9 mouse cellular contexts compared by ENCODE assay signal in the genomic region with DNA sequence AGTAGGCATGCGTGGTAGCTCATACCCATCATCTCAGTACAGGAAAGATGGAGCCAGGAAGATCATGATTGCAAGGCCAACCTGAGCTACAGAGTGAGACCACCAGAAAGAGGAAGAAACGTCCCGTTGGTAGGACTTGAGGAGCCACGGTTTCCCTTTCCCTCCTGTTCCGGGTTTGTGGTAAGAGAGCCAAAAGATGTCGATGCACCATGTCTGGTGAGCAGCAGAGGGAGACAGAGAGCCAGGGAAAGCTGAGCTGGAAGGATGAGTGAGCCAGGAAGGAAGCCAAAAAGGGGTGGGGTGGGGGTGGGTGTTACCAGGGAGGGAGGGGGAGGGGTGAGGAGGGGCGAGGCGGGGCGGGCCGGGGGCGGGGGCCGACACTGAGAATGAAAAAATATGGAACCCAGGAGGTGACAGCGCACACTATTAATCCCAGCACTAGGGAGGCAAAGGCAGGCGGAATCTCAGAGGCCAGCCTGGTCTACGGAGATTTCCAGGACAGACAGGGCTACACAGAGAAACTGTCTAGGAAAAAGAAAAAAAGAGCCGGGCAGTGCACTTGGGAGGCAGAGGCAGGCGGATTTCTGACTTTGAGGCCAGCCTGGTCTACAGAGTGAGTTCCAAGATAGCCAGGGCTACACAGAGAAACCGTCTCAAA. TPM values are rescaled to one million over a fixed set of nuclear protein-coding genes. Genes with fewer than 3 reads are reported as not detected.
A peak's percentile ranks its signal among the peaks of the same experiment; 100 is the strongest.
DNase-seq lines count a peak whose midpoint lies in the region; ATAC-seq and TF ChIP-seq lines count a peak whose summit lies in the region.
"Had no signal": no experiment of that assay in that cellular context is flagged by ENCODE, and none has a peak within 500 bp of the region (broad histone marks: within the 10 kb centered on the region; RNA-seq: fewer than 3 reads in every experiment).

No protein-coding gene starts in this region.

- peak; percentile 65 for ATAC-seq in erythroid progenitor cell, adult 5-6 weeks (replicated peaks; ENCODE audit: low FRiP score, poor library complexity, severe bottlenecking)
- no peak for ATAC-seq in heart, embryonic 14.5 days (ENCODE audit: insufficient number of reproducible peaks, insufficient read depth, low FRiP score, low read depth)
- no peak for ATAC-seq in liver, embryonic 13.5 days (ENCODE audit: low read depth)
- ATAC-seq in neural tube, embryonic 15.5 days (ENCODE audit: low FRiP score) = no peak

- peak overlapping the region; percentile 48 for H3K4me2 ChIP-seq in heart, embryonic 14.5 days (ENCODE audit: low read length)
- peak overlapping the region; percentile 51 for H3K4me2 ChIP-seq in liver, embryonic 13.5 days
- peak overlapping the region; percentile 37 for H3K4me2 ChIP-seq in neural tube, embryonic 15.5 days
- H3K4me2 ChIP-seq: limb, embryonic 12.5 days had no signal

- peaks cover 36% of the 10 kb centered on the region for H3K4me1 ChIP-seq in E14TG2a.4 (replicated peaks; ENCODE audit: low read depth, low read length)
- H3K4me1 ChIP-seq in bone marrow, adult 2 months (ENCODE audit: control insufficient read depth, insufficient read depth, low read length) = peaks cover 2% of the 10 kb centered on the region; the same call in 1 of the 2 replicates
- peaks cover 10 to 12% of the 10 kb centered on the region in 2 experiments for H3K4me1 ChIP-seq in heart, embryonic 14.5 days (ENCODE audit: control insufficient read depth in 2 of 2, insufficient read depth in 2 of 2, low read length in 2 of 2)
- H3K4me1 ChIP-seq in liver, embryonic 13.5 days (replicated peaks) = peaks cover 56% of the 10 kb centered on the region
- H3K4me1 ChIP-seq in neural tube, embryonic 15.5 days = peaks cover 16% of the 10 kb centered on the region

- TF ChIP-seq POLR2A in bone marrow, adult 2 months (IDR thresholded peaks at IDR 0.05; ENCODE audit: borderline replicate concordance, control insufficient read depth, low read depth, low read length) = no peak

- H3K4me3 ChIP-seq in E14TG2a.4 (replicated peaks; ENCODE audit: low read length) = no peak overlapping the region
- no peak overlapping the region for H3K4me3 ChIP-seq in bone marrow, adult 2 months (replicated peaks; ENCODE audit: control insufficient read depth, low read depth, low read length)
- peak overlapping the region in 1 of 2 experiments; percentile 28; a peak in 1 of 4 replicates for H3K4me3 ChIP-seq in heart, embryonic 14.5 days (ENCODE audit: control insufficient read depth in 1 of 2, insufficient read depth in 1 of 2, low read depth in 1 of 2, low read length in 2 of 2)
- H3K4me3 ChIP-seq in liver, embryonic 13.5 days (replicated peaks) = peak overlapping the region; percentile 30; the same call in 1 of the 2 replicates
- H3K4me3 ChIP-seq in neural tube, embryonic 15.5 days (replicated peaks) = no peak overlapping the region
- H3K4me3 ChIP-seq: limb, embryonic 12.5 days had no signal

- H3K9ac ChIP-seq in heart, embryonic 14.5 days (ENCODE audit: low read length) = peak overlapping the region; percentile 54; the same call in 1 of the 2 replicates
- H3K9ac ChIP-seq in liver, embryonic 13.5 days = peak overlapping the region; percentile 53
- no peak overlapping the region for H3K9ac ChIP-seq in neural tube, embryonic 15.5 days (replicated peaks)
- H3K9ac ChIP-seq: limb, embryonic 12.5 days had no signal

- no peaks in the 10 kb centered on the region for H3K9me3 ChIP-seq in E14TG2a.4 (ENCODE audit: low read length)
- no peaks in the 10 kb centered on the region for H3K9me3 ChIP-seq in heart, embryonic 14.5 days (ENCODE audit: control insufficient read depth, low read length)
- H3K9me3 ChIP-seq in liver, embryonic 13.5 days (replicated peaks) = no peaks in the 10 kb centered on the region
- no peaks in the 10 kb centered on the region for H3K9me3 ChIP-seq in neural tube, embryonic 15.5 days (replicated peaks)
- H3K9me3 ChIP-seq: limb, embryonic 12.5 days had no signal

- peak; percentile 38 for TF ChIP-seq CTCF in E14TG2a.4 (conservative IDR thresholded peaks at IDR 0.05; ENCODE audit: low read length)
- peak; percentile 94 for TF ChIP-seq CTCF in bone marrow, adult 2 months (IDR thresholded peaks at IDR 0.05; ENCODE audit: control insufficient read depth, insufficient read depth, low read length)

- no peaks in the 10 kb centered on the region for H3K36me3 ChIP-seq in E14TG2a.4 (ENCODE audit: insufficient read depth, low read length)
- H3K36me3 ChIP-seq in heart, embryonic 14.5 days (ENCODE audit: control insufficient read depth, insufficient read depth, low read length) = no peaks in the 10 kb centered on the region
- no peaks in the 10 kb centered on the region for H3K36me3 ChIP-seq in liver, embryonic 13.5 days
- H3K36me3 ChIP-seq in neural tube, embryonic 15.5 days = no peaks in the 10 kb centered on the region
- H3K36me3 ChIP-seq: limb, embryonic 12.5 days had no signal

- DNase-seq in kidney, postnatal 14 days = peak; percentile 86
- peak; percentile 72 for DNase-seq in liver, embryonic 13.5 days
- DNase-seq in thymus, postnatal 10 days (ENCODE audit: low spot score in 2 of 2) = peak; percentile 68 to 84

- WGBS in bone marrow, adult 2 months = 17% methylated on average over 17 of the region's 18 CpGs
- 23% methylated on average over 18 of the region's 18 CpGs for WGBS in heart, embryonic 14.5 days
- WGBS in liver, embryonic 13.5 days (ENCODE audit: insufficient replicate concordance) = 19% methylated on average over 16 of the region's 18 CpGs
- WGBS in neural tube, embryonic 15.5 days = 29% methylated on average over 15 of the region's 18 CpGs

- H3K27me3 ChIP-seq in E14TG2a.4 (ENCODE audit: insufficient read depth, low read length) = no peaks in the 10 kb centered on the region
- H3K27me3 ChIP-seq in heart, embryonic 14.5 days (ENCODE audit: control insufficient read depth, insufficient read depth, low read length) = no peaks in the 10 kb centered on the region
- no peaks in the 10 kb centered on the region for H3K27me3 ChIP-seq in liver, embryonic 13.5 days
- no peaks in the 10 kb centered on the region for H3K27me3 ChIP-seq in neural tube, embryonic 15.5 days (replicated peaks)
- H3K27me3 ChIP-seq: limb, embryonic 12.5 days had no signal

- H3K27ac ChIP-seq in bone marrow, adult 2 months (ENCODE audit: control insufficient read depth, insufficient read depth, low read depth, low read length, poor library complexity) = no peak overlapping the region
- no peak overlapping the region for H3K27ac ChIP-seq in heart, embryonic 14.5 days (replicated peaks in 1 of 2; ENCODE audit: control insufficient read depth in 1 of 2, insufficient read depth in 1 of 2, low read depth in 2 of 2, low read length in 2 of 2)
- peak overlapping the region; percentile 23; the same call in 1 of the 2 replicates for H3K27ac ChIP-seq in liver, embryonic 13.5 days
- no peak overlapping the region for H3K27ac ChIP-seq in neural tube, embryonic 15.5 days (replicated peaks)

RNA-seq across cellular contexts. Expression of gene Arhgef10l, which starts 14.0 kb away (rescaled TPM):
- polyA plus RNA-seq in bone marrow, adult 2 months (2011; ENCODE audit: insufficient read depth, insufficient read length, low replicate concordance, missing spikeins) = 7.0 and 11.0 TPM in 2 replicates
- not detected in 2 replicates for total RNA-seq in erythroid progenitor cell, adult 5-6 weeks (2015; ENCODE audit: low replicate concordance)
- 0.64 and 1.4 TPM in 2 replicates for total RNA-seq in erythroid progenitor cell, adult 5-6 weeks (2017; ENCODE audit: low replicate concordance)
- polyA plus RNA-seq in heart, embryonic 14.5 days (2014; fragmentation: Nextera tagmentation; extraction: Ambion mirVana) = 14.2 and 15.9 TPM in 2 replicates
- 2.6 and 2.7 TPM in 2 replicates for polyA plus RNA-seq in liver, embryonic 13.5 days (2015; fragmentation: Nextera tagmentation; extraction: Ambion mirVana)
- 23.6 and 26.4 TPM in 2 replicates for polyA plus RNA-seq in neural tube, embryonic 15.5 days (2015; fragmentation: Nextera tagmentation; extraction: Ambion mirVana)

RNA-seq across cellular contexts. Expression of gene Rcc2, which starts 20.5 kb away (rescaled TPM):
- 92.8 and 105 TPM in 2 replicates for polyA plus RNA-seq in bone marrow, adult 2 months (2011; ENCODE audit: insufficient read depth, insufficient read length, low replicate concordance, missing spikeins)
- total RNA-seq in erythroid progenitor cell, adult 5-6 weeks (2015; ENCODE audit: low replicate concordance) = 22.6 and 25.6 TPM in 2 replicates
- total RNA-seq in erythroid progenitor cell, adult 5-6 weeks (2017; ENCODE audit: low replicate concordance) = 22.3 and 26.0 TPM in 2 replicates
- polyA plus RNA-seq in heart, embryonic 14.5 days (2014; fragmentation: Nextera tagmentation; extraction: Ambion mirVana) = 15.1 and 16.1 TPM in 2 replicates
- polyA plus RNA-seq in liver, embryonic 13.5 days (2015; fragmentation: Nextera tagmentation; extraction: Ambion mirVana) = 20.6 and 25.7 TPM in 2 replicates
- polyA plus RNA-seq in neural tube, embryonic 15.5 days (2015; fragmentation: Nextera tagmentation; extraction: Ambion mirVana) = 16.7 and 16.8 TPM in 2 replicates
